Mouse (Mus musculus) MEL (cell line): ENCODE measurements at regions not wholly inside any gene's neighbourhood (a gene's known extent, or its start where the extent isn't known, plus 50 kb on each side); places are given as distances from the start of the nearest gene placed in this dataset.

Experiments
- DNase-seq: peaks from one replicate; pipeline ENCODE4 v3.0.0; 2011; ENCODE audit warnings: low read depth, low spot score
- H3K27ac ChIP-seq: 2 replicates; pipeline ENCODE4 v1.5.1; 2012; ENCODE audit warnings: low read depth, mild to moderate bottlenecking, control low read depth, low read length, moderate library complexity; ENCODE audit not compliant: control insufficient read depth
- H3K27me3 ChIP-seq, 2 experiments: fragments of 150-350 bp in 1 of 2; sonication (generic) in 1 of 2; 2 replicates each; pipeline ENCODE4 v1.6.1; 2012; ENCODE audit warnings: low read length in 2 of 2, mild to moderate bottlenecking in 2 of 2, improper control_type of control experiment in 1 of 2, moderate library complexity in 1 of 2; ENCODE audit not compliant: insufficient read depth in 2 of 2, control insufficient read depth in 1 of 2
- H3K36me3 ChIP-seq, 2 experiments: 2 replicates each; pipeline ENCODE4 v1.6.1; 2012 to 2014; ENCODE audit warnings: low read length in 2 of 2, improper control_type of control experiment in 1 of 2, inconsistent platforms in 1 of 2, mild to moderate bottlenecking in 1 of 2; ENCODE audit not compliant: insufficient read depth in 2 of 2, control insufficient read depth in 1 of 2
- H3K4me1 ChIP-seq, 2 experiments: fragments of 150-350 bp in 1 of 2; sonication (generic) in 1 of 2; 2 replicates each; pipeline ENCODE4 v1.6.1; 2012; ENCODE audit warnings: low read length in 2 of 2, improper control_type of control experiment in 1 of 2, mild to moderate bottlenecking in 1 of 2; ENCODE audit not compliant: insufficient read depth in 2 of 2, control insufficient read depth in 1 of 2
- H3K4me3 ChIP-seq, 2 experiments: fragments of 150-350 bp in 1 of 2; sonication (generic) in 1 of 2; 2 replicates each; pipeline ENCODE4 v1.5.1; 2012; ENCODE audit warnings: low read depth in 2 of 2, low read length in 2 of 2, mild to moderate bottlenecking in 2 of 2, moderate library complexity in 2 of 2, control low read depth in 1 of 2, improper control_type of control experiment in 1 of 2; ENCODE audit not compliant: control insufficient read depth in 1 of 2, insufficient read depth in 1 of 2
- H3K79me2 ChIP-seq: 2 replicates; pipeline ENCODE4 v1.6.1; 2012; ENCODE audit warnings: mild to moderate bottlenecking, low read length, moderate library complexity; ENCODE audit not compliant: control insufficient read depth, poor library complexity, insufficient read depth
- H3K9ac ChIP-seq: 2 replicates; pipeline ENCODE4 v1.6.1; 2012; ENCODE audit warnings: low read depth, mild to moderate bottlenecking, control low read depth, low read length, moderate library complexity; ENCODE audit not compliant: control insufficient read depth, poor library complexity, severe bottlenecking
- H3K9me3 ChIP-seq: fragments of 150-350 bp; sonication (generic); replicated peaks from 2 replicates; pipeline ENCODE4 v1.6.1; 2012; ENCODE audit warnings: mild to moderate bottlenecking, low read length, improper control_type of control experiment, moderate library complexity; ENCODE audit not compliant: insufficient read depth
- BHLHE40 ChIP-seq: IDR thresholded peaks from 2 replicates; pipeline ENCODE4 v1.6.1; 2012; ENCODE audit warnings: low read depth, mild to moderate bottlenecking, inconsistent platforms, low read length, improper control_type of control experiment, borderline replicate concordance
- CHD1 ChIP-seq: IDR thresholded peaks from 2 replicates; pipeline ENCODE4 v1.6.1; 2012; ENCODE audit warnings: low read depth, mild to moderate bottlenecking, inconsistent platforms, low read length, improper control_type of control experiment
- CTCF ChIP-seq, 3 experiments: IDR thresholded peaks in 2 of 3; conservative IDR thresholded peaks in 1 of 3; 2 replicates each; pipeline ENCODE4 v1.5.1; 2011 to 2012; ENCODE audit warnings: low read length in 3 of 3, low read depth in 2 of 3, mild to moderate bottlenecking in 2 of 3, improper control_type of control experiment in 1 of 3, inconsistent platforms in 1 of 3, mixed read lengths in 1 of 3, moderate library complexity in 1 of 3; ENCODE audit not compliant: control insufficient read depth in 1 of 3, insufficient read depth in 1 of 3, poor library complexity in 1 of 3, severe bottlenecking in 1 of 3
- E2F4 ChIP-seq: IDR thresholded peaks from 2 replicates; pipeline ENCODE4 v1.6.1; 2011; ENCODE audit warnings: low read depth, low read length, improper control_type of control experiment, borderline replicate concordance
- ELF1 ChIP-seq: IDR thresholded peaks from 2 replicates; pipeline ENCODE4 v1.6.1; 2014; ENCODE audit warnings: low read depth, mild to moderate bottlenecking, inconsistent platforms, low read length, improper control_type of control experiment, moderate library complexity
- GATA1 ChIP-seq: IDR thresholded peaks from 2 replicates; pipeline ENCODE4 v1.6.1; 2011; ENCODE audit warnings: low read depth, low read length, improper control_type of control experiment
- HCFC1 ChIP-seq: IDR thresholded peaks from 2 replicates; pipeline ENCODE4 v1.6.1; 2012; ENCODE audit warnings: low read depth, mild to moderate bottlenecking, inconsistent platforms, low read length, improper control_type of control experiment, moderate library complexity
- JUND ChIP-seq: IDR thresholded peaks from 2 replicates; pipeline ENCODE4 v1.6.1; 2011; ENCODE audit warnings: low read depth, mild to moderate bottlenecking, improper control_type of control experiment, low read length
- KAT2A ChIP-seq: conservative IDR thresholded peaks from 2 replicates; pipeline ENCODE4 v1.6.1; 2012; ENCODE audit warnings: low read depth, low read length, improper control_type of control experiment, inconsistent platforms
- MEF2A ChIP-seq: IDR thresholded peaks from 2 replicates; pipeline ENCODE4 v1.6.1; 2014; ENCODE audit warnings: low read depth, mild to moderate bottlenecking, inconsistent platforms, low read length, improper control_type of control experiment; ENCODE audit not compliant: poor library complexity, insufficient replicate concordance, severe bottlenecking; ENCODE audit errors: extremely low read depth
- NELFE ChIP-seq: IDR thresholded peaks from 2 replicates; pipeline ENCODE4 v1.6.1; 2011; ENCODE audit warnings: low read depth, low read length, improper control_type of control experiment
- POLR2AphosphoS2 ChIP-seq: IDR thresholded peaks from 2 replicates; pipeline ENCODE4 v1.6.1; 2011; ENCODE audit warnings: low read length, improper control_type of control experiment
- POLR2AphosphoS5 ChIP-seq: IDR thresholded peaks from 2 replicates; pipeline ENCODE4 v1.6.1; 2012; ENCODE audit warnings: low read depth, borderline replicate concordance, mild to moderate bottlenecking, inconsistent platforms, low read length, moderate library complexity, mixed read lengths
- RAD21 ChIP-seq: IDR thresholded peaks from 2 replicates; pipeline ENCODE4 v1.6.1; 2011; ENCODE audit warnings: mild to moderate bottlenecking, low read depth, low read length, improper control_type of control experiment
- RCOR1 ChIP-seq: IDR thresholded peaks from 2 replicates; pipeline ENCODE4 v1.6.1; 2012; ENCODE audit warnings: low read depth, mild to moderate bottlenecking, inconsistent platforms, low read length, improper control_type of control experiment
- SIN3A ChIP-seq: IDR thresholded peaks from 2 replicates; pipeline ENCODE4 v1.6.1; 2012; ENCODE audit warnings: low read length, improper control_type of control experiment, inconsistent platforms
- TAL1 ChIP-seq: IDR thresholded peaks from 2 replicates; pipeline ENCODE4 v1.6.1; 2012; ENCODE audit warnings: mild to moderate bottlenecking, inconsistent platforms, low read length, moderate library complexity, mixed read lengths
- TCF12 ChIP-seq: IDR thresholded peaks from 2 replicates; pipeline ENCODE4 v1.6.1; 2014; ENCODE audit warnings: low read depth, mild to moderate bottlenecking, inconsistent platforms, low read length, improper control_type of control experiment, moderate library complexity
- USF1 ChIP-seq: IDR thresholded peaks from 2 replicates; pipeline ENCODE4 v1.6.1; 2014; ENCODE audit warnings: low read depth, mild to moderate bottlenecking, inconsistent platforms, low read length, improper control_type of control experiment, moderate library complexity
- ZC3H11A ChIP-seq: IDR thresholded peaks from 2 replicates; pipeline ENCODE4 v1.6.1; 2012; ENCODE audit warnings: low read depth, mild to moderate bottlenecking, inconsistent platforms, low read length, improper control_type of control experiment
- ZKSCAN1 ChIP-seq: IDR thresholded peaks from 2 replicates; pipeline ENCODE4 v1.6.1; 2012; ENCODE audit warnings: low read depth, mild to moderate bottlenecking, inconsistent platforms, low read length, improper control_type of control experiment, moderate library complexity
- ZNF384 ChIP-seq: IDR thresholded peaks from 2 replicates; pipeline ENCODE4 v1.6.1; 2012; ENCODE audit warnings: low read depth, mild to moderate bottlenecking, inconsistent platforms, low read length, improper control_type of control experiment

- H3K27me3 ChIP-seq = no peaks in the 10 kb centered on the region
- no peaks in the 10 kb centered on the region for H3K9me3 ChIP-seq
- DNase-seq = no peak
- no peaks in the 10 kb centered on the region for H3K36me3 ChIP-seq
- no peak overlapping the region for H3K9ac ChIP-seq
- no peak overlapping the region for H3K4me3 ChIP-seq
- TF ChIP-seq MEF2A (no peak), HCFC1 (no peak), KAT2A (no peak), RAD21 (no peak), JUND (no peak), RCOR1 (no peak), CTCF (IDR thresholded peaks at IDR 0.05 in 2 of 3, conservative IDR thresholded peaks at IDR 0.05 in 1 of 3; ENCODE audit: control insufficient read depth in 1 of 3, insufficient read depth in 1 of 3, low read depth in 2 of 3, low read length in 3 of 3, poor library complexity in 1 of 3, severe bottlenecking in 1 of 3) (no peak)
- H3K79me2 ChIP-seq = no peaks in the 10 kb centered on the region
- no peak overlapping the region for H3K27ac ChIP-seq
- H3K4me1 ChIP-seq = no peaks in the 10 kb centered on the region
Measured at GRCm38 (mm10) chr3:149256891-149257290, 266.5 kb upstream of the Adgrl2 start.

- TF ChIP-seq ZKSCAN1 = no peak
- no peak for TF ChIP-seq JUND
- TF ChIP-seq ZC3H11A = no peak
- no peak for TF ChIP-seq BHLHE40
- no peak for DNase-seq
Measured at GRCm38 (mm10) chr3:149253080-149253479, 262.7 kb upstream of the Adgrl2 start.

GRCm38 (mm10) chr3:149252144-149252543 lies 261.8 kb upstream of the Adgrl2 start:
- no peaks in the 10 kb centered on the region for H3K27me3 ChIP-seq
- TF ChIP-seq BHLHE40 = no peak
- TF ChIP-seq GATA1 = no peak
- TF ChIP-seq ZNF384 = no peak
- TF ChIP-seq E2F4 = no peak
- no peak for TF ChIP-seq MEF2A
- TF ChIP-seq ELF1 = no peak
- no peak for TF ChIP-seq CHD1
- no peak for TF ChIP-seq JUND
- TF ChIP-seq USF1 = no peak
- no peak for TF ChIP-seq POLR2AphosphoS2
- TF ChIP-seq NELFE = no peak
- no peak for TF ChIP-seq SIN3A
- no peak for TF ChIP-seq POLR2AphosphoS5
- no peak for TF ChIP-seq RCOR1
- no peak for TF ChIP-seq HCFC1
- no peak for TF ChIP-seq TCF12
- TF ChIP-seq TAL1 = no peak
- H3K27ac ChIP-seq = no peak overlapping the region
- H3K79me2 ChIP-seq = no peaks in the 10 kb centered on the region
- H3K4me3 ChIP-seq = no peak overlapping the region
- H3K9me3 ChIP-seq = no peaks in the 10 kb centered on the region
- no peaks in the 10 kb centered on the region for H3K4me1 ChIP-seq
- DNase-seq = no peak
- no peaks in the 10 kb centered on the region for H3K36me3 ChIP-seq
- no peak overlapping the region for H3K9ac ChIP-seq

More at GRCm38 (mm10) chr3:149253080-149253479, 262.7 kb upstream of the Adgrl2 start:
- Histone ChIP-seq H3K9ac (no peak overlapping the region), H3K36me3 (no peaks in the 10 kb centered on the region), H3K9me3 (no peaks in the 10 kb centered on the region), H3K27me3 (no peaks in the 10 kb centered on the region), H3K4me1 (no peaks in the 10 kb centered on the region), H3K27ac (no peak overlapping the region), H3K79me2 (no peaks in the 10 kb centered on the region), H3K4me3 (no peak overlapping the region)
